Mouse (Mus musculus) CH12.LX (cell line): ENCODE data around the gene Kif5c. TPM values are rescaled to one million over a fixed set of nuclear protein-coding genes. Genes with fewer than 3 reads are reported as not detected.

Source experiments
- DNase-seq: peaks from one replicate; pipeline ENCODE4 v3.0.0-alpha.2; 2013; ENCODE audit errors: extremely low read depth
- H3K27ac ChIP-seq: 2 replicates; pipeline ENCODE4 v1.5.1; 2012; ENCODE audit warnings: low read depth, mild to moderate bottlenecking, control low read depth, moderate library complexity; ENCODE audit not compliant: insufficient read depth
- H3K27me3 ChIP-seq: replicated peaks from 2 replicates; pipeline ENCODE3; 2012; ENCODE audit warnings: inconsistent platforms
- H3K36me3 ChIP-seq, 2 experiments: replicated peaks in 1 of 2; 2 replicates each; pipeline versions ENCODE3 to v1.6.1; 2012; ENCODE audit warnings: inconsistent platforms in 1 of 2, low read length in 1 of 2, mild to moderate bottlenecking in 1 of 2, mixed read lengths in 1 of 2, moderate library complexity in 1 of 2; ENCODE audit not compliant: control insufficient read depth in 1 of 2, insufficient read depth in 1 of 2
- H3K4me1 ChIP-seq, 2 experiments: 2 replicates each; pipeline ENCODE4 v1.6.1; 2012; ENCODE audit warnings: inconsistent platforms in 1 of 2, moderate library complexity in 1 of 2; ENCODE audit not compliant: insufficient read depth in 2 of 2, control insufficient read depth in 1 of 2
- H3K4me2 ChIP-seq: 2 replicates; pipeline ENCODE4 v1.6.1; 2012; ENCODE audit warnings: low read depth, mild to moderate bottlenecking, control low read depth; ENCODE audit not compliant: poor library complexity, insufficient read depth, severe bottlenecking
- H3K4me3 ChIP-seq, 3 experiments: fragments of 150-350 bp in 1 of 3; sonication (generic) in 1 of 3; replicated peaks in 1 of 3; 2 replicates each; pipeline versions ENCODE3 to v1.5.1; 2011 to 2012; ENCODE audit warnings: low read depth in 2 of 3, low read length in 2 of 3, mild to moderate bottlenecking in 2 of 3, moderate library complexity in 2 of 3, control low read depth in 1 of 3, improper control_type of control experiment in 1 of 3, inconsistent platforms in 1 of 3, mixed read lengths in 1 of 3; ENCODE audit not compliant: poor library complexity in 1 of 3
- H3K79me2 ChIP-seq: replicated peaks from 2 replicates; pipeline ENCODE4 v1.6.1; 2012; ENCODE audit warnings: mild to moderate bottlenecking, moderate library complexity; ENCODE audit not compliant: control insufficient read depth, poor library complexity, insufficient read depth, severe bottlenecking; ENCODE audit errors: extremely low read depth
- H3K9ac ChIP-seq: 2 replicates; pipeline ENCODE4 v1.6.1; 2012; ENCODE audit warnings: low read depth, mild to moderate bottlenecking, control low read depth, moderate library complexity; ENCODE audit not compliant: insufficient read depth
- H3K9me3 ChIP-seq: replicated peaks from 2 replicates; pipeline ENCODE3; 2012; ENCODE audit warnings: low read length, inconsistent platforms, mixed read lengths
- BHLHE40 ChIP-seq: IDR thresholded peaks from 2 replicates; pipeline ENCODE4 v1.6.1; 2011; ENCODE audit warnings: mild to moderate bottlenecking, low read depth, low read length, improper control_type of control experiment
- CHD1 ChIP-seq: IDR thresholded peaks from 2 replicates; pipeline ENCODE4 v1.6.1; 2012; ENCODE audit warnings: low read depth, low read length, improper control_type of control experiment, inconsistent platforms
- CHD2 ChIP-seq: IDR thresholded peaks from 2 replicates; pipeline ENCODE4 v1.6.1; 2011; ENCODE audit warnings: low read length, improper control_type of control experiment
- E2F4 ChIP-seq: IDR thresholded peaks from 2 replicates; pipeline ENCODE4 v1.6.1; 2011; ENCODE audit warnings: low read depth, low read length, improper control_type of control experiment; ENCODE audit not compliant: insufficient replicate concordance
- EP300 ChIP-seq: IDR thresholded peaks from 2 replicates; pipeline ENCODE4 v1.6.1; 2011; ENCODE audit warnings: low read length, improper control_type of control experiment
- GABPA ChIP-seq: IDR thresholded peaks from 2 replicates; pipeline ENCODE4 v1.6.1; 2012; ENCODE audit warnings: low read depth, low read length, improper control_type of control experiment, inconsistent platforms; ENCODE audit not compliant: insufficient replicate concordance
- HCFC1 ChIP-seq: IDR thresholded peaks from 2 replicates; pipeline ENCODE4 v1.6.1; 2012; ENCODE audit warnings: low read depth, mild to moderate bottlenecking, inconsistent platforms, low read length, improper control_type of control experiment
- IRF4 ChIP-seq: IDR thresholded peaks from 2 replicates; pipeline ENCODE4 v1.6.1; 2014; ENCODE audit warnings: low read depth, mild to moderate bottlenecking, inconsistent platforms, low read length, improper control_type of control experiment
- JUN ChIP-seq: IDR thresholded peaks from 2 replicates; pipeline ENCODE4 v1.6.1; 2011; ENCODE audit warnings: low read depth, mild to moderate bottlenecking, low read length, improper control_type of control experiment, moderate library complexity; ENCODE audit not compliant: insufficient read depth
- KAT2A ChIP-seq: IDR thresholded peaks from 2 replicates; pipeline ENCODE4 v1.6.1; 2012; ENCODE audit warnings: low read length, improper control_type of control experiment, inconsistent platforms; ENCODE audit not compliant: insufficient replicate concordance
- MAX ChIP-seq: IDR thresholded peaks from 2 replicates; pipeline ENCODE4 v1.6.1; 2011; ENCODE audit warnings: low read length, improper control_type of control experiment
- MAZ ChIP-seq: IDR thresholded peaks from 2 replicates; pipeline ENCODE4 v1.6.1; 2012; ENCODE audit warnings: low read depth, mild to moderate bottlenecking, inconsistent platforms, low read length, improper control_type of control experiment, moderate library complexity
- MEF2A ChIP-seq: IDR thresholded peaks from 2 replicates; pipeline ENCODE4 v1.6.1; 2014; ENCODE audit warnings: low read depth, mild to moderate bottlenecking, inconsistent platforms, low read length, improper control_type of control experiment, borderline replicate concordance
- MXI1 ChIP-seq: IDR thresholded peaks from 2 replicates; pipeline ENCODE4 v1.6.1; 2011; ENCODE audit warnings: mild to moderate bottlenecking, low read depth, low read length, improper control_type of control experiment
- NRF1 ChIP-seq: IDR thresholded peaks from 2 replicates; pipeline ENCODE4 v1.6.1; 2014; ENCODE audit warnings: low read depth, mild to moderate bottlenecking, inconsistent platforms, low read length, improper control_type of control experiment, moderate library complexity
- PAX5 ChIP-seq: IDR thresholded peaks from 2 replicates; pipeline ENCODE4 v1.6.1; 2012; ENCODE audit warnings: low read length, inconsistent platforms, mixed read lengths
- POLR2AphosphoS2 ChIP-seq: IDR thresholded peaks from 2 replicates; pipeline ENCODE4 v1.6.1; 2011; ENCODE audit warnings: low read depth, low read length, improper control_type of control experiment
- RAD21 ChIP-seq: IDR thresholded peaks from 2 replicates; pipeline ENCODE4 v1.6.1; 2011; ENCODE audit warnings: low read depth, mild to moderate bottlenecking, low read length, improper control_type of control experiment, moderate library complexity
- RCOR1 ChIP-seq: conservative IDR thresholded peaks from 2 replicates; pipeline ENCODE4 v1.6.1; 2012; ENCODE audit warnings: low read depth, mild to moderate bottlenecking, inconsistent platforms, low read length, improper control_type of control experiment
- SIN3A ChIP-seq: IDR thresholded peaks from 2 replicates; pipeline ENCODE4 v1.6.1; 2012; ENCODE audit warnings: low read length, improper control_type of control experiment, inconsistent platforms
- SMC3 ChIP-seq: IDR thresholded peaks from 2 replicates; pipeline ENCODE4 v1.6.1; 2011; ENCODE audit warnings: low read depth, low read length, improper control_type of control experiment
- TBP ChIP-seq: conservative IDR thresholded peaks from 2 replicates; pipeline ENCODE4 v1.6.1; 2011; ENCODE audit warnings: low read depth, low read length, improper control_type of control experiment
- TCF12 ChIP-seq: IDR thresholded peaks from 2 replicates; pipeline ENCODE4 v1.6.1; 2014; ENCODE audit warnings: low read depth, mild to moderate bottlenecking, inconsistent platforms, low read length, improper control_type of control experiment
- UBTF ChIP-seq: IDR thresholded peaks from 2 replicates; pipeline ENCODE4 v1.6.1; 2012; ENCODE audit warnings: low read depth, mild to moderate bottlenecking, inconsistent platforms, low read length, improper control_type of control experiment, moderate library complexity
- USF1 ChIP-seq: IDR thresholded peaks from 2 replicates; pipeline ENCODE4 v1.6.1; 2014; ENCODE audit warnings: low read depth, mild to moderate bottlenecking, inconsistent platforms, low read length, improper control_type of control experiment
- USF2 ChIP-seq: conservative IDR thresholded peaks from 2 replicates; pipeline ENCODE4 v1.6.1; 2011; ENCODE audit warnings: low read depth, low read length, improper control_type of control experiment
- ZC3H11A ChIP-seq: IDR thresholded peaks from 2 replicates; pipeline ENCODE4 v1.6.1; 2012; ENCODE audit warnings: low read depth, mild to moderate bottlenecking, inconsistent platforms, low read length, improper control_type of control experiment
- ZKSCAN1 ChIP-seq: IDR thresholded peaks from 2 replicates; pipeline ENCODE4 v1.6.1; 2012; ENCODE audit warnings: low read depth, inconsistent platforms, low read length, improper control_type of control experiment, borderline replicate concordance
- ZNF384 ChIP-seq: IDR thresholded peaks from 2 replicates; pipeline ENCODE4 v1.6.1; 2012; ENCODE audit warnings: low read depth, low read length, improper control_type of control experiment, inconsistent platforms
- dilution Hi-C: fragments of 300-500 bp; cut with MboI; formaldehyde crosslinking; loops from 2 replicates; pipeline ENCODE4 v1.14.3; 2020; ENCODE audit warnings: low sequenced_read_pairs; ENCODE audit not compliant: extremely low pct_unique_long_range_greater_than_20kb, extremely low pct_ligation_motif_present
- in situ Hi-C: fragments of 300-500 bp; cut with MboI; formaldehyde crosslinking; loops from 3 replicates; pipeline ENCODE4 v1.14.3; 2019; ENCODE audit warnings: low sequenced_read_pairs, low pct_ligation_motif_present, low pct_unique_long_range_greater_than_20kb, mixed read lengths
- polyA plus RNA-seq: library from polyadenylated mRNA; unstranded; fragments of >175 nt; gene quantifications from 2 replicates; pipeline ENCODE4 v1.2.1, GENCODE M21; 2012; ENCODE audit warnings: low read depth; ENCODE audit not compliant: insufficient read length
- total RNA-seq, 2 experiments: library from RNA; depleted of rRNA; stranded (reverse); fragments of 300-350 nt in 1 of 2; fragments of >200 nt in 1 of 2; gene quantifications; 2 replicates each; pipeline ENCODE4 v1.2.3; 2012 to 2014

Kif5c gene
- total and polyA plus RNA-seq, 3 experiments, result 3.0 to 3.5 (median 3.1) TPM

DNA sequence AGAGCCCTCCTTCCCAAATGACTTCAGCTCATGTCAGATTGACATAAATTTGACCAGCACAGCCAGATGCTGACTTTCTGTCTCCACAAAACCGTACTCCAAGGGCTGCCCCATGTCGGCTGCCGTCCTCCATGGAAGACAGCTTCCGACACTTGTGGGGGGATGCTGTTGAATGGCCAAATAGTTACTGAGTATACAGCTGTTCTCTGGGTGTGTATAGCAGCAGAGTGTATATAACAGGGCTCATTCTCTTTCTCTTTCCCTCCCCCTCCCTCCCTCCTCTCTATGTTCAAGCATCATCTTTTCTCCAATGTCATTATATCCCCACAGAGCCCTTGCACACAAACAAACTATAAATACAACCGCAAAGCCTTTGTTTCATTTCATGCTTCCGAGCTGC is 124.7 kb downstream of the Kif5c start:
- dilution Hi-C loops, result no loop called here
- H3K9me3 ChIP-seq, result no peaks in the 10 kb centered on the region
- peak overlapping the region; percentile 12 for H3K9ac ChIP-seq
- no peak for DNase-seq
- H3K36me3 ChIP-seq, result no peaks in the 10 kb centered on the region
- peak overlapping the region; percentile 82 for H3K4me2 ChIP-seq
- no peaks in the 10 kb centered on the region for H3K79me2 ChIP-seq
- peaks cover 25 to 54% of the 10 kb centered on the region in 2 experiments for H3K4me1 ChIP-seq
- no peaks in the 10 kb centered on the region for H3K27me3 ChIP-seq
- H3K27ac ChIP-seq, result peak overlapping the region; percentile 29; the same call in 1 of the 2 replicates
- peak overlapping the region; percentile 3 to 37 (median 21) for H3K4me3 ChIP-seq
- TF ChIP-seq MAZ (0 out of 2 replicates have a peak, but pooled peaks have one; percentile 29), CHD2 (no peak)
- in situ Hi-C loops, result loop anchor here (25.0 kb wide), 1 partner anchor 831 kb away; no protein-coding TSS in a partner anchor

DNA sequence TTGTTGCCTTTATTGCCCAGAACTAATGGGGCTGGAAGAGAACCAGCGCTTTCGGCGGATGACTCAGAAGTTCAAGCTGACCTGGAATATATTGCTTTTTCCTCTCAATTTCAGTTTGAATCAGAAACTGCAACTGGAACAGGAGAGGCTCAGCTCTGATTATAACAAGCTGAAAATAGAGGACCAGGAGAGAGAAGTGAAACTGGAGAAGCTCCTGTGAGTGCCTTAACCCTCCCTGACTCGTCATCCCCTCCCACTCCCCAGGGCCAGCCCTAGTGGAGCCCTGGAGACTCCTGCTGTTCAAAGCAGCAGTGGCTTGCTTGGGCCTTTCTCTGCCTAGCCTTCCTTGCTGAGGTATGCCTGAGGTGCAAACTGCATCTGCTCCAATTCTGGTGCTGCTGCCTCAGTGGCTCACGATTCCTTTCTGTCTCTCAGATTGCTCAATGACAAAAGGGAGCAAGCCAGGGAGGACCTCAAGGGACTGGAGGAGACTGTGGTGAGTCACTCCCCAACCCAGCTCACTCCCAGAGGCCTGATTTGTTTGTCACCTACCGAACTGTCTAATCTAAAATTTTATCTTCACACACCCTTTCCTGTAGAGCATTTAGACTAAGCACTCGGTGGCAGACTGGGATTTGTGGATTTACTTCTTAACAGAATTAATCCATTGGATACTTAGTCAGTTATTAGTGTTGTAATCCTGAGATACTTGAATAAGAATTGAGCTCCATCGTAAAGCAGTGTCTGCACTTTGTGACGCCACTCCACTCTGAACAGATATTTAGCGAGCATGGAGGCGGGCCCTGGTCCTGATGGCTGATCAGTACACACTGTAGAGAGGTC is 125.4 kb downstream of the Kif5c start:
- Histone ChIP-seq H3K36me3 (no peaks in the 10 kb centered on the region), H3K9ac (peak overlapping the region; percentile 12), H3K27ac (peak overlapping the region; percentile 78), H3K79me2 (no peaks in the 10 kb centered on the region), H3K4me3 (peak overlapping the region; percentile 21 to 37 (median 29)), H3K4me1 (peaks cover 29 to 59% of the 10 kb centered on the region in 2 experiments), H3K4me2 (peak overlapping the region; percentile 82), H3K27me3 (no peaks in the 10 kb centered on the region), H3K9me3 (no peaks in the 10 kb centered on the region)
- peak; percentile 80 for DNase-seq
- dilution Hi-C loops (no loop called here), in situ Hi-C loops (loop anchor here (25.0 kb wide), 1 partner anchor 832 kb away; no protein-coding TSS in a partner anchor)
- peak; percentile 91 for TF ChIP-seq MEF2A
- TF ChIP-seq ZC3H11A, result no peak
- peak; percentile 79 for TF ChIP-seq TCF12
- TF ChIP-seq E2F4, result no peak
- TF ChIP-seq TBP, result peak; percentile 69
- peak; percentile 65 for TF ChIP-seq BHLHE40
- TF ChIP-seq ZKSCAN1, result no peak
- TF ChIP-seq SMC3, result no peak
- TF ChIP-seq MAZ, result peak; percentile 72; the same call in 1 of the 2 replicates
- TF ChIP-seq PAX5, result no peak
- TF ChIP-seq RAD21, result no peak; the same call in none of the 2 replicates
- TF ChIP-seq USF1, result no peak
- no peak for TF ChIP-seq NRF1
- TF ChIP-seq RCOR1, result peak; percentile 98
- peak; percentile 98 for TF ChIP-seq IRF4
- TF ChIP-seq SIN3A, result peak; percentile 68
- peak; percentile 52 for TF ChIP-seq MAX
- TF ChIP-seq USF2, result no peak
- TF ChIP-seq CHD1, result no peak
- peak; percentile 85 for TF ChIP-seq JUN
- TF ChIP-seq GABPA, result no peak
- 0 out of 2 replicates have a peak, but pooled peaks have one; percentile 49 for TF ChIP-seq KAT2A
- TF ChIP-seq EP300, result peak; percentile 96
- TF ChIP-seq UBTF, result peak; percentile 76; the same call in 1 of the 2 replicates
- peak; percentile 40 for TF ChIP-seq CHD2
- peak; percentile 44; the same call in 1 of the 2 replicates for TF ChIP-seq HCFC1
- TF ChIP-seq POLR2AphosphoS2, result no peak
- TF ChIP-seq MXI1, result peak; percentile 45; the same call in 1 of the 2 replicates
- TF ChIP-seq ZNF384, result no peak
